Mouse (Mus musculus) fibroblast of lung, adult 2 months (primary cell): ENCODE measurements at regions not wholly inside any gene's neighbourhood (a gene's known extent, or its start where the extent isn't known, plus 50 kb on each side); places are given as distances from the start of the nearest gene placed in this dataset.
"Not testable (repeated sequence)": the region's sequence is repeated elsewhere in the genome, so short reads cannot be mapped to it uniquely, and the experiment has no call there.

Source experiments
- DNase-seq: peaks from one replicate; pipeline ENCODE4 v3.0.0-alpha.2; 2011; ENCODE audit warnings: low read depth

DNA sequence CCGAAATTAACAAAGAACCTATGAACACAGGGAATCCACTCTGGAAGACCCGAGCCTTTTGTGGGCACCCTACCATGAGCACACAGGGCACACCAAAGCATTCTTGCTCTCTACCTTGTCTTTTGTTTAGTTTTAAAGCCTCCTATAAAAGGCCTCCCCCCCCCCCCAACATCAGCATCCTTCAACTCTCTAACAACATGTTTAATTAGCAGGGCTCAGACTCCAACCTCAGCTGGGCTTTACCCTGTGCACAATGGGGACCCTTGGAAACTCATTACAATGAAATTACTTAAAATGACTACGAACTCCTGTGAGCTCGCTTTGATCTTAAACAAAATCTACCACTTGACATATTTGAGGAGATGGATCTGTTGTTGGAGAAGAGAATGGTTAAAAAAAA lies 270.1 kb upstream of the Jarid2 start:
- DNase-seq, result no peak

DNA sequence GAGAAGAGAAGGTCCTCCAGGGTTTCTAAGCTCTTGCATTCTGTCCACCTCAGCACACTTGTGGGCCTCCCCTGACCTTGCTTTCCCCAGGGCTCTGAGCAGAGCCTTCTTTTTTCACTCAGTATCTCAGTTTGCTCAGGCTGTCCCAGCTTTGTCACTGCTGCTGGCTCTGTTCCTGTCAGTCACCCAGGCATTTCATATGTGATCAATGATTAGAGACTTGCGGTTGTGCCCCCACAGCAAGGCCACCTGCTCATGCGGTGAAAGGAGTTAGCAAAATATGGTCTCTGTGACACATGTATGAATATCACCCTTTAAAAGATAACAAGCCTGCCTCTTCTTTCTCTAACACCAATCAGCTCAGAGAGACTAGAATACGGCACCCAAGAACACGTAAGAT lies 265.6 kb upstream of the Jarid2 start:
- DNase-seq, result no peak

DNA sequence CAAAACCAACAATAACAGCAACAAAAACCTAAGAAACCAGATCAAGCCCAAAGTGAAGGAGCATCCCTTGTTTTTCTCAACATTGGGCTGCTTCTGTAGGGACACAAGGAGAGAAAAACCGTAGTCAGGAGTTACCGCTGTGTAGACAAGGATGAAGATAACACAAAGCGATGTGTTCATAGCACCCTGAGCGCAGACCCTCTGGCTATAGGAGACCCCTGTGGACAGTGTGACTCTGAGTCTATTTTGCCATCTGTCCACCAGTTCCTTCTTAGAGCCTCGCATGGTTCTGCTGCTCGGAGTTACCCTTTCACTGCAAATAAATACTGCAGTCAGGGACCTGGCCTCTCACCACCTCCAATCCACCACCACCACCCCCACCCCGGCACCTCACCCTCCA lies 263.7 kb upstream of the Jarid2 start:
- no peak for DNase-seq

DNA sequence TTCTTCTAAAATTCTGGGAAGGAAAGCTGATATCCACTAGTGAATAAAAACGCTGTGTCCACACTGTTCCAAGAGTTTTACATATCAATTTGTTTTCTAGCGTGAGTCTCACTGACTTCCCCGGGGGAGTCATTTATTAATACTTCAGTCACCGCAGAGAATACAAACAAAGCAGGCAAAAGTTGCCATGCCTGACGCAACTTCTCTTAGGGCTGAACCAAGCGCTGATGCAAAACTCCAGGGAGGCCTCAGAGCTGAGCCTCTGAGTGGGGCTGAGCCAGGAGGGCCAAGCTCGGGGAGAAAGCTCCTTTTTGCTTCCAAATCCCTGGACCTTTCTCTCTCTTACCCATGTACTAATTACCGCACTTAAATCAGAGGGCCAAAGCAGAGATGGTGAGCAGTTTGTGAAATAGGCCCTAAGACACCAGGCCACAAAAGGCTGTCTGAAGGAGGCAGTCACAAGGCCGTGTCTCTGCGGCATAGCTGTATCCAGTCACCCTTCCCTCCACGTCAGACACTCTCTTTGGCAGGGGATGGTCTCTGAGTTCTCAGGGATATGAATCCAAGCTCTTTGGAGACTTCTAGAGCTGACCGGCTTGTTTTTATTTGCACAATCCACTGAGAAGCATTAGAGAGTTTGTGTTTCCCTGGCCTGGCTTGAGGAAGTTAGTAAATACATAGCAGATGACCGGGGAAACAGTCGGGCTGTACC lies 260.2 kb upstream of the Jarid2 start:
- peak; percentile 59 for DNase-seq

DNA sequence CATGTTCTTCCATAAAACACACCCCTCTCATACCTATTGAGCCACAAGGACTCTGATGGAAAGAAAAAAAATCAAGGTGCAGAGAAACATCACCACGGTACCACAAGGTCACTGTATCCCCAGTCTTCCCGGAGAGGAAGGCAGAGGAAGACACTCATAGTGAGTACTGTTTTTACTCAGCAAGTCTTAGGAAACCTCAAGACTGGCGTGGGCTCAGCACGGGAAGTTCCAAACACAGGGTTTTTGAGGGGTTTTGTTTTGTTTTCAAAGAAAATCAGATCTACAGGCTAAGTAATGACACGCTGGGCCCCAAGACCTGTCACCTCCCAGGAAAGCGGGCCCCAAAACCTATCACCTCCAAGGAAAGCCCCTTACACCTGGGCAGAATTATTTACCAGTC lies 259.6 kb upstream of the Jarid2 start:
- no peak for DNase-seq

DNA sequence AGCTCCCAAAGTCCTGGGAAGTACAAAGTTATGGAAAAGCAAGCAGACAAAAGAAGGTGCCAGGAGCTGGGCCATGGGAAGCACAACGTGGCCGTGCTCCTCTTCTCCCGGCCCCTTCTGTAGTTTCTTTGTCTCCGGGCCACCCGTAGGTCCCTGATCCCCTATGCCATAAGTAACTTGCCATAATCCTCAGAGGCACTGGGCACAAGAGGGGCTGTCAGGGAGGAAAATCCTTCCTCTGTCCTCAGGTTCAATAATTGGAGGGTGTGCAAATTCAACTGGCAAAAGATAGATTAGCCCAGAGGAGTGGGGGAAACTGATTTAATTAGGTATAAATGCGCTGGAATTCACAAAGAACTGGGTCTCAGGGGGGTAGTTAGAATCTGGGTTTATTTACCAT lies 256.1 kb upstream of the Jarid2 start:
- DNase-seq, result no peak

DNA sequence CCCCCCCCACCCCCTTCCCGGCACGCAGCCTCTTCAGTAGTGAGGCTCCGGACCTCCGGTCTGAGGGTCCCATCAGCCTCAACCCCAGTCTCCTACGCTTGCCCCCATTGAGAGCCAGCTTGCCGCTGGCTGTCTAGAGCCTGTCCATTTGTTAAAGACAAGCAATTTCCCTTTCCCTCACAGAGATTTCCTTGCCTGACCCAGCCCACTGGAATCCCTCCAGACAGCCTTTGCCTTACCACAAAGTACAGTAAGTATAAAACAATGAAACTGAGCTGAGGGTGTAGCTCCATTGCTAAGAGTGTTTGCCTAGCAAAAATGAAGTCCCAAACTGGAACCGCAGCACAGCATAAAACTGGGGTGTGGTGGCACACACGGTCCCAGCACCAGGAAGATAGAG lies 252.4 kb upstream of the Jarid2 start:
- DNase-seq, result peak; percentile 33

DNA sequence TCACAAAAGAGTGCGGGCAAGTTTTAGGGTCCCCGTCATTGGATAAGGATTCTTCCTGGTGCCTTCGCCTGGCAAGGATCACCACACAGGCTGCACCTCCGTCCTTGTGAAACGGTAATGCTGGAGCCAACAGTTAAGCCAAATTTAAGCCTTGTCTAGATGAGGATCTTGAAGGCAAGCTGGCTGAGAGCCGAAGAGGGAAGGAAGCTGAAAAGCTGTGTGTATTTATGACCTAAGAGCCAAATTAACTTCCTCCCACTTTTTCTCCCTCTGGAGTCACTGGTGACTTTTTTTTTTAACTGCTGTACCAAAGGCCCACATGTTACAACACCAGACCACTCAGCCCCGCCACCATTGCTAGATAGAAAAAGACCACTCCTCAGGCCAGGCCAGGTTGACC lies 249.1 kb upstream of the Jarid2 start:
- no peak for DNase-seq

DNA sequence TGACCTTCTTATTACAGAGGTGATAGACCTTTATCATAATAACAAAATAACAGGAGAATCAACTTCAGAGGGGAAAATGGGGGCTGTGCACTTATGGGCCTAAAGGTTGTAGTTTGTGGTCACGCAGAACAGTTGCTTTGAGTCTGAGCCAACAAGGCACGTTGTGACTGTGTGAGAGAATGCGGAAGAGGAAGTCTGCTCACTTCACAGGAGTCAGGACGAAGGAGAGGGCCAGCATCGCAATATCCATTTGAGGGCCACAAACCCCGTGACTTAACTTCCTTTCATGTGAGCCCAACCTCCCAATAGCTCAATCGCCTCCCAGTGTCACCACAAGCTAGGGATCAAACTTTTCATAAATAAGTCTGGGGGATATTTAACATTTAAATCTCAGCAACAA lies 246.6 kb upstream of the Jarid2 start:
- DNase-seq, result no peak

DNA sequence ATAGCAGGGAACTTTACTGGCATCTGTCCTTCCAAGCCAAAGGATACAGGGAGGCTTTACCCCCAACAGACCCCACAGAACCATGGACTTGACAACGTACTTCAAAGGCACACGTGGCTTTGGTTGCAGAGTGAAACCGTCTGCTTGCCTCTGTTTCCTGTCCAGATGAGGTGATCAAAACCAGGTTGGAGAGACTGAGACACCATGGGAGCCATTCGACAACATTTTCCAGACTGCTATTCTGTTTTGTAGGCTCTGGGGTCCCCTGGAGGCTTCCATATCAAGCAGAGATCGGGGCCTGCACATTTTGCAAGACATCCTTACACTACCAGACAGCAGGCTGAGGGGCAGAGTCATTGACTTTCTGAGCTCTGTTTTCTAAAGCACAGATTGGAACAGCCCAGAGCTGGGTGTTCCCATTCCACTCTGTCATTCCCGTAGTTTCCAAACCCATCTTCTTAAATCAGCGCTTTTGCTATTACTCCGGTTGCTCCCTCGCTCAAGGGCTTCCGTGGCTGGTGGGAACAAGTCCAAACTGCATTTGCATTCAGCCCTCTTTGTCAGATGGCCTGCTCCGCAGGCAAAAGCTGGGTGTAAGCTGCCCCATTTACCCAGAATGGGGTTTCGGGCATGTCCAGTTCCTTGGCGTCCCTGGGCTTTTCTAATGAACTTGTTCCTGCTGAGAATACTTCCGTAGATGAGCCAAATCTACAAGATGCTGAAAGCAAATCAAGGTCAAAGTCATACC lies 244.5 kb upstream of the Jarid2 start:
- no peak for DNase-seq

DNA sequence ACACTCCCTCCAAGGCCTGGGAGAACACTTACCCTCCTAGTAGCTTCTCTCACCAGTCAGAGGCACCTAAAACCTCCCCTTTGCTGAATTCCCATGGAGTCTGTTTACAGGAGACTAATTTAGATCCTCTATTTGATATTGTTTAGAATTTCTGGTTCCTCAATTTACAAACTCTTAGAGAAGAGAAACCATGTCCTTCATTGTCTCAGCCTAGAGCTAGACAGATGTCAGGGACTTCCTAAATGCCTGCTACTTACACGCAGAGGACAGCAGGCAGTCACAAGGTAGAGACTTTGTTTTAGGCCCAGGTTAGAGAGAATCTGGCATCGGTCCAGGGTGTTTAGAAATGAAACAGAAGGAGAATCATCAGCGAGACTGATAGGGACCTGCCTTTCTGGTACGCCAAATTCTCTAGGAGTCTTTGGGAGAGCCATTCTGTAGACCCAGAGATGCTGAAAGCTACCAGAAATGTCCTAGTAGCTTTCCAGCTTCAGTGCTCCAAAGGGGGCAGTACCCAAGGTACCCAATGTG lies 238.3 kb upstream of the Jarid2 start:
- DNase-seq, result no peak

DNA sequence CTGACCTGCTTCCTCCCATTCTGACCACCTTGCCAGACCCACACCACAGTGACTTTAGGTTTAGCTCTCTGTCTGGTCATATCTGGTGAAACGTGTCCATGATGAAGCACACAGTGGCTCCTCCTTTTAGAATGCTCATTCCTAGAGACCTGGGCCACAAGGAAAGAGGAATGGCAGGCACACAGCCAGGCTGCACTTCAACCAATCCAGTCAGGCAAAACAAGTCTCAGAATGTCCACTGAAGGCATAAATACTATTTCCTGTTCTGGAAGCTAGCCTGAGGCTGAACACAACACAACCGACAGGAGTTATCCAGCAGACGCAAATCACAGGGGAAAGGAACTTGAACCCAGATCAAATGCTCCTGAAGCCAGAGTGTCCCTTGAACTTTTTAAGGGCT lies 235.4 kb upstream of the Jarid2 start:
- no peak for DNase-seq

DNA sequence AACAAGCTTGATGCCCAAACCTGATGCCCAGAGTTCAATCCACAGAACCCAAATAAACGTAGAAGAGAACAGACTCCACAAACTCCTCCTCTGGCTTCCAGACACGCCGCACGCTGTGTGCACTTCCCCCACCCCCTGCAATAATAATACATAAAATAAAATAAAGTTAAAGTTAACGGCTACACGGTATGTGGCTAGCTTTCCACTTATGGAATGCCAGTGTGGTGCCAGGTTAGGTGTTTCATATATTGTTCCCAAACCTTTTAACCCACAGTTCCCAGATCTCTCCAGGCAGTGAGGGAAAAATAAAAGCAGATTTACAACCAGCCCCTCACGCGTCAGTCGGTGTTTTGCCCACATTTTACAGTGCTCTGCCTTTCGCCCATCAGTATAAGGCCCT lies 233.8 kb upstream of the Jarid2 start:
- DNase-seq, result no peak

DNA sequence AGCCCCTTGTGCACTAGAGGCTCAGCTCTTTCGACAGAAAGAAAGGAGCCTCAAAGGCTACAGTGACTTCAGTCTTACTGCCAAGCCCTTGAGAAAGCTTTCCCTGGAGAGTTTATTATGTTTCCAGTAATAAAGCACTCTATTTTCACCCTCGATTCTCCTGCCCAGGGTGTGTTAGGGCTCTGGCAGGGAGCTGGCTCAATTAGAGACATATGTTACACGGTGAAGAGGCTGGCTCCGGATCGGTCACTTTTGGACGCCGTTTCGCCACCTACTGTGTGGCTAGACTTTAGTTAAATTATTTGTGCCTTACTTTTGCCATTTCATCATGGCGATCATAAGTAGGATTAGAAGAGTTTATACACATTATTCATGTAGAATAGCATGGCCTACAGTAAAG lies 232.7 kb upstream of the Jarid2 start:
- DNase-seq, result no peak

DNA sequence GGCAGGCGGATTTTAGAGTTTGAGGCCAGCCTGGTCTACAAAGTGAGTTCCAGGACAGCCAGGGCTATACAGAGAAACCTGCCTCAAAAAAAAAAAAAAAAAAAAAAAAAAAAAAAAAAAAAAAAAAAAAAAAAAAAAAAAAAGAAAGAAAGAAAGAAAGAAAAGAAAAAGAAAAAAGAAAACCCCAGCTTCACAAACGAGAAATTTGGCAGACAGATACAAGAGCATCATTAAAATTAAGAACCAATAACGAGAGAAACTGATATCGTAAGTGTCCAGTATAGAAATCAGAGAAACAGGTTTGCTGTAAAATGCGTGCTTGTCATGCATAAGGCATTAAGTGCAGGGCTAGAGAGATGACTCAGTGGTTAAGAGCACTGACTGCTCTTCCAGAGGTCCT lies 228.4 kb upstream of the Jarid2 start:
- DNase-seq, result not testable (repeated sequence)

DNA sequence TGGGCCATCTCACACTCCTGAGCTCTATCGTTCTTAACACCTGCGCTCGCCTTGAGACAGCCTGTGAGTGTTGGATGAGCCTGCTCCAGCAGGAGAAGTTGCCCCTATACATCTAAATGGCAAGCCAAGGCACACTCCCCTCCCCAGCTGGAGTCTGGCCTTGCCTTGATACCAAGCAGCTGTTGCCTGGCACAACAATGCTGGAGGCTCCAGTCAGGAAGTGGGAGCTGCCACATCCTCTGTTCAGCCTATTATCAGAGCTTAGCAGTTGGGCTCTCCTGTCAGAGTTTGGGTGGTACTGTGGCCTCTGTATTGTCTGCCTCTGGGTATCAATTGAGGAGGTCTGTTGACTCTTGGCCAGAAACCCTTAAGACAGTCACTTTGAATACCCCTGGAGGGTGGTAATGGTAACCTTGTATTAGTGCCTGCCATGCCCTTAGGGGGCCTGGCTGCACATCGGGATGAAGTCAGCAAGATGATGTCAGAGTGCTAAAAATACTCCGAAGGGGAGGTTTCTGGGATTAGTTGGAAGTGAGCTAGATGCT lies 227.4 kb upstream of the Jarid2 start:
- DNase-seq, result no peak

DNA sequence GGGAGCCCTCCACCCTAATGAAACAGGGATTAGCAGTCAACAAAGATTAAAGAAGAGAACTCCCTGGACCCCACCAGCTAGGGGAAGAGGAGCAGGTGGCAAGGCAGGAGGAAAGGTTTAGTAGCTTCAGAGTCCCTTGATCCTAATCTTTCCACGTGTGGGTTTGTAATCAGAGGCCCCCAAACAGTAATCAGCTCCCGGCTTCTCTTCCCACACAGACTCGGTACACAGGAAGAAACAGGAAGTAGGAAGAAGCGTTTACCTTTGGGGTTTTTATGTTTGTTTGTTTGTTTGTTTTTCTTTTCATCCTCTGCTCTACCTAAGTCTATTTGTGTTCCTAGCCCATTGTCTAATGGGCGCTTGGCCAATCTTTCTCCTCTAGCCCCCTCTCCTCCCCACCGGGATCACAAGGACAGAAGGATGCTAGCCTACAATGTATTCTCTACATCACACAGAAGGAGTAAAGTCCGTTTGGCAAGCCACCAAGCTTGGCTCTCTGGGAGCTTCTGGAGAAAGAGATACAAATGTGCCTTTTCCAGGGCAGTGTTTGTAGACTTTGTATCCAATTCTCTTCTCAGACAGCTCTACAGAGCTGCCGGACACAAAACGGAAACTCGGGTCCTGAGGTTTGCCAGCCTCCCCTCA lies 226.5 kb upstream of the Jarid2 start:
- DNase-seq, result no peak

DNA sequence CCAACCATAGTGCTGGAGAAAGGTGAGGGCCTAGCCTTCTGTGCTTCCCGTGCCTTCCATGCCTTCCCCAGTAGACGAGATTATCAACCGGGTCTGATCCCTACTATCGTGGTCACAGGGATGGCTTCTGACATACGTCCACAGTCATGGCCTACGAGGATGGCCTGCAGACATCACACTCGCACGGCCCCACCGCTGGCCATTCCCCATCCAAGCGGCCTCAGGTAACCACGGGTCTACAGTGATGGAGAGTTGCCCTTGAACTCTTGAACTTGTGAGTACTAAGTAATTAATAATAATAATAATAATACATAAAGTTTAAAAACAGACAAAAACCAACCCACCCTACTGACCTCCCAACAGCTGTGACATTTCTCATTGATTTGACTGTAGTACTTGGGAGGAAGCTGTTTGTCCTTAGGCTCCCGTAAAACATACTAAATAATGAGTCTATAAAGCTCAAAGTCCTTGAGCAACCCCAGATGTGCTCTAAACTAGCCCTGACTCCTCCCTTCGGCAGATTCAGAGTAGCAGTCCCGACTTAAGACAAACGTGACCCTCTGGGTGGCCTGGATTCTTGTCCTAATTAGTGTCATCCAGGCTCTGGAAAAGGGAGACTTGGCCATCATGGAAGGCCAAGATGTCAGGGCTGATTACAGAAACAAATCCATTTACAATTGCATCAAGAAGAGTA lies 225.9 kb upstream of the Jarid2 start:
- DNase-seq, result no peak

DNA sequence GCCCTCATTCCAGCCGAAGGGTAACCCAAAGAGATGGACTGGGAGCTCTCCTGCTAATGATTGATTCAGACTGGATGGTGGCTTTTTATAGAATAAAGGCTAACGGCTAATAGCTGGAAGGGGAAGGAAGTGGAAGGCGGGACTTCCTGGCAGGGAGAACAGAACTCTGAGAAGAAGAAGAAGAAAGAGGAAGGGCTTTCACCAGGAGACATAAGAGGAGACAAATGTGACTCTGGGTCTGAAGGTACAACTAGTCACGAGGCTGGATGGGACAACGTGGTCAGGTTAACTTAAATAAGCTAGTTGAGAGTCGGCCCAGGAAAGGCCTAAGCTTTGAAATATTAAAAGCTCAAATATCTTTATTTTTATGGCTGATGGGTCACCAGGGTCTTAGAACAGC lies 224.8 kb upstream of the Jarid2 start:
- no peak for DNase-seq

DNA sequence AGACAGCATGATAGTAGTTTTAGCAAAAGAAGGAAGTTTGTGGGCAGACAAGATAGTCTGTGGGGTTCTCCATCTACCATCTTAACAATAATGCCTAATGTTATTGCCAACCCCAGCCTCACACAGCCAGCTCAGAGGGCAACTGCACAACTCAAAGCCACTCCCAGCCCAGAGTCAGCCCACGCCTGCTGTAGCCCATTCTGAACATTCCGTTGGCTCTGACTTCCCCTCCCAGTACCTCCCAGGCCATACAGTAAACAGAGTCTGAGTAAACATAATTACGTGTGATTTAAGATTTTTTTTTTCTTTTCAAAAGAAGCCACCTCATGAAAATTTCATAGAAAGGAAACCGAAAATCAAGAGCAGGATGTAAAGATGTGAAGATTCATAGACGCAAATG lies 222.3 kb upstream of the Jarid2 start:
- DNase-seq, result no peak

DNA sequence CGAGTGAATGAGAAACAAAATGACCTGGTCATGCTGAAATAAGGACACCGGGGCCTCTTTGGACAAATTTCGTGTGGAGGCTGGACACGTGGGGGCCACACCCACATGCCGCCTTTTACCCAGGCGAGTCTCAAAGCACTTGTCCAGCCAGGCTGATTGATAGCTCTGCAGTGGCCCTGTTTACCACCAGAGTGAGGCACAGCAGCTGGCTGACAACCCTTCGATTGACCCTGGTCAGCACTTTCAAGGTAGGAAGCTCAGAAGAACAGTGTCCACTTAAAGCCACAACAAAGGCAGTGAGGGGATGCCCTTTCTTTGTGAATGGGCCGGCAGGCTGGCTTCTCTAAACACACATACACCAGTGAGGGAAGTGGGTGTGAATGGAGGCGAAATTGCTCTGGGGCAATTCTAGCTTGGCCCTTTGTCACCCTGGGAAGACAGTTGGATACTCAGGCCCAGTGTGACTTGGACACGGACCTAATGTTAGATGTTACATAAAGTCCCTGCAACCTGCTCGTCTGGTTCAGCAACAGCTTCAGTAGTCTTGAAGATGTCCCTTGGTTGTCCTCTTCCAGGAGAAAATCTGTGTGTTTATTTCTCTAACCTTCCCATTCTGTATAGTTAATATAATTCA lies 219.6 kb upstream of the Jarid2 start:
- DNase-seq, result no peak
